Mouse (Mus musculus) midbrain, embryonic 15.5 days (tissue): ENCODE data around the gene Pola1. TPM values are rescaled to one million over a fixed set of nuclear protein-coding genes. Genes with fewer than 3 reads are reported as not detected.

Source experiments
- ATAC-seq: fragments of 200-750 bp; cut with Nextera tagmentation; replicated peaks from 2 replicates; pipeline ENCODE4 v1.8.0; 2017; ENCODE audit warnings: moderate TSS enrichment
- H3K27ac ChIP-seq: fragments of 300-500 bp; sonication (generic); 2 replicates; pipeline ENCODE4 v1.5.1; 2015; ENCODE audit warnings: mild to moderate bottlenecking, inconsistent platforms
- H3K27me3 ChIP-seq: fragments of 300-500 bp; sonication (generic); replicated peaks from 2 replicates; pipeline ENCODE4 v1.6.1; 2015; ENCODE audit warnings: inconsistent platforms
- H3K36me3 ChIP-seq: fragments of 300-500 bp; sonication (generic); replicated peaks from 2 replicates; pipeline ENCODE4 v1.6.1; 2015; ENCODE audit warnings: inconsistent platforms
- H3K4me1 ChIP-seq: fragments of 300-500 bp; sonication (generic); 2 replicates; pipeline ENCODE4 v1.6.1; 2015; ENCODE audit warnings: inconsistent platforms
- H3K4me2 ChIP-seq: fragments of 300-500 bp; sonication (generic); 2 replicates; pipeline ENCODE4 v1.6.1; 2015; ENCODE audit warnings: inconsistent platforms, mild to moderate bottlenecking, moderate library complexity
- H3K4me3 ChIP-seq: fragments of 300-500 bp; sonication (generic); 2 replicates; pipeline ENCODE4 v1.5.1; 2015; ENCODE audit warnings: mild to moderate bottlenecking, inconsistent platforms
- H3K9ac ChIP-seq: fragments of 300-500 bp; sonication (generic); 2 replicates; pipeline ENCODE4 v1.6.1; 2015; ENCODE audit warnings: mild to moderate bottlenecking, inconsistent platforms
- H3K9me3 ChIP-seq: fragments of 300-500 bp; sonication (generic); 2 replicates; pipeline ENCODE4 v1.6.1; 2016; ENCODE audit warnings: inconsistent platforms
- WGBS: fragments of 180-500 bp; shearing (Covaris S2); methylation state at CpG from one replicate; pipeline ENCODE4 v1.1.7; 2015; ENCODE audit warnings: mixed read lengths; 5-methylcytosine and 5-hydroxymethylcytosine counted together
- polyA plus RNA-seq: library from polyadenylated mRNA; unstranded; fragments of >200 nt; fragmentation: Nextera tagmentation; extraction: Ambion mirVana; gene quantifications from 2 replicates; pipeline ENCODE4 v1.2.1, GENCODE M21; 2015

The Pola1 gene
- polyA plus RNA-seq, 1 experiment from 2014 or later = 5.4 TPM

- Histone ChIP-seq H3K36me3 (no peaks in the 10 kb centered on the region), H3K27ac (no peak overlapping the region), H3K9ac (no peak overlapping the region), H3K27me3 (peaks cover 62% of the 10 kb centered on the region), H3K4me2 (peak overlapping the region; percentile 30; the same call in 1 of the 2 replicates), H3K9me3 (no peaks in the 10 kb centered on the region), H3K4me1 (peaks cover 9% of the 10 kb centered on the region; the same call in 1 of the 2 replicates), H3K4me3 (peak overlapping the region; percentile 12; the same call in 1 of the 2 replicates)
- peak; percentile 31; the same call in 1 of the 2 replicates for ATAC-seq
- 19% methylated on average over 43 of the region's 43 CpGs for WGBS
Observed at GRCm38 (mm10) chrX:93299046-93299626, 332.8 kb downstream of the Pola1 start.

- H3K4me2 ChIP-seq = peak overlapping the region; percentile 37
- peak; percentile 54; the same call in 1 of the 2 replicates for ATAC-seq
- 24% methylated on average over 39 of the region's 40 CpGs for WGBS
- no peaks in the 10 kb centered on the region for H3K36me3 ChIP-seq
- H3K27ac ChIP-seq = no peak overlapping the region; the same call in 1 of the 2 replicates
- H3K27me3 ChIP-seq = peaks cover 64% of the 10 kb centered on the region
- H3K4me1 ChIP-seq = peaks cover 9% of the 10 kb centered on the region; the same call in 1 of the 2 replicates
- H3K4me3 ChIP-seq = peak overlapping the region; percentile 3
- H3K9ac ChIP-seq = no peak overlapping the region
- no peaks in the 10 kb centered on the region for H3K9me3 ChIP-seq
Observed at GRCm38 (mm10) chrX:93297001-93297441, 334.9 kb downstream of the Pola1 start.

DNA sequence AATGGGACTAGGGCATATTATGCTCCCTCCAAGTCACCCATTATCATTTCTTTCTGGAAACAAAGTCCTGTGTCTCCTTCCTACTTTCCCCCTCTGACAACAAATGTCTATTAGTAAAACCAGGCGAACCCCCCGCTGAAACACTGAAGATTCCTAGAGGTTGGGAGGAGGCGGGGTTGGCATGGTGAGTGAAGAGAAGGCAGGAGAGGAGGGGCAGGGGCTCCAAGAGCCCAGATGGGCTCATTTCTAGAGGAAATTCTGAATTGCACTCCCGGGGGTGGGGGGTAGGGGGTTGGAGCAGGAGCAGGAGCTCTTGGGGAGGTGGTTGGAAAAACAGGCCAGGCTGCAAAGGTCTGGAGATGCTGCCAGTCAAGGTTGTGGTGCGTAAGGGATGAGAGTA is 336.1 kb downstream of the Pola1 start:
- no peak for ATAC-seq
- 28% methylated on average over 5 of the region's 5 CpGs for WGBS
- Histone ChIP-seq H3K4me1 (peaks cover 9% of the 10 kb centered on the region; the same call in 1 of the 2 replicates), H3K4me3 (no peak overlapping the region), H3K9ac (no peak overlapping the region), H3K9me3 (no peaks in the 10 kb centered on the region), H3K4me2 (no peak overlapping the region), H3K27me3 (peaks cover 63% of the 10 kb centered on the region), H3K27ac (no peak overlapping the region), H3K36me3 (no peaks in the 10 kb centered on the region)

GRCm38 (mm10) chrX:93294736-93295490 is 337.0 kb downstream of the Pola1 start:
- Histone ChIP-seq H3K27me3 (peaks cover 56% of the 10 kb centered on the region), H3K9ac (no peak overlapping the region), H3K9me3 (no peaks in the 10 kb centered on the region), H3K36me3 (no peaks in the 10 kb centered on the region), H3K4me3 (no peak overlapping the region), H3K4me1 (peaks cover 9% of the 10 kb centered on the region; the same call in 1 of the 2 replicates), H3K27ac (no peak overlapping the region), H3K4me2 (no peak overlapping the region)
- no peak for ATAC-seq
- WGBS = 22% methylated on average over 23 of the region's 25 CpGs

GRCm38 (mm10) chrX:93292031-93292430 is 339.9 kb downstream of the Pola1 start:
- WGBS = 24% methylated on average over 6 of the region's 6 CpGs
- Histone ChIP-seq H3K27me3 (peaks cover 48% of the 10 kb centered on the region), H3K36me3 (no peaks in the 10 kb centered on the region), H3K4me3 (no peak overlapping the region), H3K9ac (no peak overlapping the region), H3K27ac (no peak overlapping the region), H3K9me3 (no peaks in the 10 kb centered on the region), H3K4me2 (no peak overlapping the region), H3K4me1 (peaks cover 12% of the 10 kb centered on the region)
- no peak for ATAC-seq

GRCm38 (mm10) chrX:93289851-93290380 is 342.0 kb downstream of the Pola1 start:
- Histone ChIP-seq H3K36me3 (no peaks in the 10 kb centered on the region), H3K4me1 (peaks cover 9% of the 10 kb centered on the region), H3K27me3 (peaks cover 52% of the 10 kb centered on the region), H3K4me3 (peak overlapping the region; percentile 36), H3K9me3 (no peaks in the 10 kb centered on the region), H3K4me2 (0 out of 2 replicates have a peak overlapping the region, but pooled peaks have one; percentile 5), H3K27ac (no peak overlapping the region), H3K9ac (no peak overlapping the region)
- ATAC-seq = no peak
- 20% methylated on average over 12 of the region's 12 CpGs for WGBS

- peak; percentile 21 for ATAC-seq
- WGBS = 17% methylated on average over 28 of the region's 37 CpGs
Observed at GRCm38 (mm10) chrX:93289076-93289475, 342.9 kb downstream of the Pola1 start.

DNA sequence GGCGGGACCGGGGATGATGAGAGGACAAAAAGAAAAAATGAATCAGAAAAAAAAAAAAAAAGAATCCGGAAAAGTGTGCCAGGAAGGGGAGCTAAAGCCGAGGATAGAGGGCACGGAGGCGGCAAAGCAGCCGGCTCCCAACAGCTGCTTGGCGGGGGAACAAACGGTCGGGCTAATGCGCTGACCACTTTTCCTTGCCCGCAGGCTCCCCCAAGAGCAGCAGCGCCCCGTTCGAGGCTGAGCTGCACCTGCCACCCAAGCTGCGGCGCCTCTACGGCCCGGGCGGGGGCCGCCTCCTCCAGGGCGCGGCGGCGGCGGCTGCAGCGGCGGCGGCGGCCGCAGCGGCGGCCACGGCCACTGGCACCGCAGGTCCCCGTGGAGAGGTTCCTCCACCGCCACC is 343.6 kb downstream of the Pola1 start:
- no peak for ATAC-seq
- Histone ChIP-seq H3K27me3 (peaks cover 43% of the 10 kb centered on the region), H3K27ac (peak overlapping the region; percentile 11; the same call in 1 of the 2 replicates), H3K9ac (no peak overlapping the region), H3K9me3 (no peaks in the 10 kb centered on the region), H3K36me3 (no peaks in the 10 kb centered on the region), H3K4me3 (peak overlapping the region; percentile 36), H3K4me1 (peaks cover 9% of the 10 kb centered on the region), H3K4me2 (peak overlapping the region; percentile 63)
- 15% methylated on average over 30 of the region's 37 CpGs for WGBS

More at GRCm38 (mm10) chrX:93289076-93289475, 342.9 kb downstream of the Pola1 start:
- Histone ChIP-seq H3K27ac (0 out of 2 replicates have a peak overlapping the region, but pooled peaks have one; percentile 11), H3K36me3 (no peaks in the 10 kb centered on the region), H3K4me2 (peak overlapping the region; percentile 63), H3K4me3 (peak overlapping the region; percentile 36), H3K4me1 (peaks cover 9% of the 10 kb centered on the region), H3K27me3 (peaks cover 48% of the 10 kb centered on the region), H3K9me3 (no peaks in the 10 kb centered on the region), H3K9ac (no peak overlapping the region)

DNA sequence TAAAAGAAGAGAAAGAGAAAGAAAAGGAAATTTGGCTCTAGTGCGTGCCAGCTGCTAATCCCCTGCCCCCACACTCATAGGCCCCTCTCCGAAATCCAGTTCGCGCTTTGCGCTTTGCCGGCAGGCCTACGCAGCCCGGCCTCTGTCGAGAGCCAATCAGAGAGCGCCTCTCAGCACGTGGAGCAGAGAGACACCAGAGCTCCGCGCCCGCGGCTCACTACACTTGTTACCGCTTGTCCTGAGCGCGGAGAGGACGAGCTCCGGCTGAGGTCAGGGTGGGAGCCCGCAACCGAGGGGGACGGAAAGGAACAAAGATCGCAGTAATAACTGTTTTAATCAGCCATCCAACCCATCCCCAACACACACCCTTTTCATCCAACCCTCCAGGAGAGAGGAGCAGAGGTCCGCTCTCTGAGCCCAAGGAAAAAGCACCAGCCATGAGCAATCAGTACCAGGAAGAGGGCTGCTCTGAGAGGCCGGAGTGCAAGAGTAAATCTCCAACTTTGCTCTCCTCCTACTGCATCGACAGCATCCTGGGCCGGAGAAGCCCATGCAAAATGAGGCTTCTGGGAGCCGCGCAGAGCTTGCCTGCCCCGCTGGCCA is 345.6 kb downstream of the Pola1 start, which contains the start of gene Arx:
Gene Arx, plus strand, starts transcription at position 155 of the 603 bp plus-strand sequence.
- Histone ChIP-seq H3K9ac (no peak within 1 kb of the TSS), H3K27me3 (peaks cover 34% of the 10 kb centered on the region), H3K4me3 (peak within 1 kb of the TSS; percentile 24), H3K9me3 (no peaks in the 10 kb centered on the region), H3K36me3 (no peaks in the 10 kb centered on the region), H3K4me2 (peak within 1 kb of the TSS; percentile 40), H3K4me1 (peaks cover 9% of the 10 kb centered on the region), H3K27ac (no peak within 1 kb of the TSS)
- 20% methylated on average over 31 of the region's 31 CpGs for WGBS
- peak; percentile 95 for ATAC-seq

- Histone ChIP-seq H3K36me3 (no peaks in the 10 kb centered on the region), H3K27me3 (peaks cover 39% of the 10 kb centered on the region), H3K4me2 (no peak overlapping the region), H3K27ac (no peak overlapping the region), H3K4me3 (no peak overlapping the region), H3K9me3 (no peaks in the 10 kb centered on the region), H3K9ac (no peak overlapping the region), H3K4me1 (peaks cover 9% of the 10 kb centered on the region)
- WGBS = 21% methylated on average over 10 of the region's 10 CpGs
- ATAC-seq = no peak
Observed at GRCm38 (mm10) chrX:93285091-93285490, 346.9 kb downstream of the Pola1 start.

DNA sequence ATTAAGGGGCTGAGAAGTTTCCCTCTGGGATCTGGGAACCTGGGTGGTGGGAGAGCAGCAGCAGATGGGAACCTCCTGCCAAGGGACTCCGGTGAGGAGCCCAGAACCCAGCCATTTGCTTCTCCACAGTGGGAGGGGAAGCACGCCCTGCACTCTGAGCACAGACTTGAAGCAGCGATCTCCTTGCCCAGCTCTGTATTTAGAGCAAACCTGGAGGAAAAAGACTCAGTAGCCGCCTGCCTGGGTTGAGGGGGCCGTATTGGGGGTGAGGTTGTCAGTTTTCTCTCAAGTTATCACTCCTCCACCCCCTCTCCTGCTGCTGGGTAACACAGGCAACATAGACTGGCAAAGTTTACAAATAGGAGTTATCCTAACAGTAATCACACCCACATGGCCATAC is 350.2 kb downstream of the Pola1 start:
- no peak overlapping the region for H3K9ac ChIP-seq
- H3K4me2 ChIP-seq = 0 out of 2 replicates have a peak overlapping the region, but pooled peaks have one; percentile 21
- H3K27me3 ChIP-seq = peaks cover 48% of the 10 kb centered on the region
- WGBS = 15% methylated on average over 5 of the region's 5 CpGs
- no peak overlapping the region for H3K27ac ChIP-seq
- no peaks in the 10 kb centered on the region for H3K36me3 ChIP-seq
- no peak for ATAC-seq
- H3K9me3 ChIP-seq = no peaks in the 10 kb centered on the region
- no peaks in the 10 kb centered on the region for H3K4me1 ChIP-seq
- no peak overlapping the region for H3K4me3 ChIP-seq
